Mouse (Mus musculus) CH12.LX (cell line): ENCODE measurements around the gene Camkmt. TPM values are rescaled to one million over a fixed set of nuclear protein-coding genes. Genes with fewer than 3 reads are reported as not detected.

Experiments
- DNase-seq: peaks from one replicate; pipeline ENCODE4 v3.0.0-alpha.2; 2013; ENCODE audit errors: extremely low read depth
- H3K27ac ChIP-seq: 2 replicates; pipeline ENCODE4 v1.5.1; 2012; ENCODE audit warnings: low read depth, mild to moderate bottlenecking, control low read depth, moderate library complexity; ENCODE audit not compliant: insufficient read depth
- H3K27me3 ChIP-seq: replicated peaks from 2 replicates; pipeline ENCODE3; 2012; ENCODE audit warnings: inconsistent platforms
- H3K36me3 ChIP-seq, 2 experiments: replicated peaks in 1 of 2; 2 replicates each; pipeline versions ENCODE3 to v1.6.1; 2012; ENCODE audit warnings: inconsistent platforms in 1 of 2, low read length in 1 of 2, mild to moderate bottlenecking in 1 of 2, mixed read lengths in 1 of 2, moderate library complexity in 1 of 2; ENCODE audit not compliant: control insufficient read depth in 1 of 2, insufficient read depth in 1 of 2
- H3K4me1 ChIP-seq, 2 experiments: 2 replicates each; pipeline ENCODE4 v1.6.1; 2012; ENCODE audit warnings: inconsistent platforms in 1 of 2, moderate library complexity in 1 of 2; ENCODE audit not compliant: insufficient read depth in 2 of 2, control insufficient read depth in 1 of 2
- H3K4me2 ChIP-seq: 2 replicates; pipeline ENCODE4 v1.6.1; 2012; ENCODE audit warnings: low read depth, mild to moderate bottlenecking, control low read depth; ENCODE audit not compliant: poor library complexity, insufficient read depth, severe bottlenecking
- H3K4me3 ChIP-seq, 3 experiments: fragments of 150-350 bp in 1 of 3; sonication (generic) in 1 of 3; replicated peaks in 1 of 3; 2 replicates each; pipeline versions ENCODE3 to v1.5.1; 2011 to 2012; ENCODE audit warnings: low read depth in 2 of 3, low read length in 2 of 3, mild to moderate bottlenecking in 2 of 3, moderate library complexity in 2 of 3, control low read depth in 1 of 3, improper control_type of control experiment in 1 of 3, inconsistent platforms in 1 of 3, mixed read lengths in 1 of 3; ENCODE audit not compliant: poor library complexity in 1 of 3
- H3K79me2 ChIP-seq: replicated peaks from 2 replicates; pipeline ENCODE4 v1.6.1; 2012; ENCODE audit warnings: mild to moderate bottlenecking, moderate library complexity; ENCODE audit not compliant: control insufficient read depth, poor library complexity, insufficient read depth, severe bottlenecking; ENCODE audit errors: extremely low read depth
- H3K9ac ChIP-seq: 2 replicates; pipeline ENCODE4 v1.6.1; 2012; ENCODE audit warnings: low read depth, mild to moderate bottlenecking, control low read depth, moderate library complexity; ENCODE audit not compliant: insufficient read depth
- H3K9me3 ChIP-seq: replicated peaks from 2 replicates; pipeline ENCODE3; 2012; ENCODE audit warnings: low read length, inconsistent platforms, mixed read lengths
- CTCF ChIP-seq, 2 experiments: IDR thresholded peaks in 1 of 2; conservative IDR thresholded peaks in 1 of 2; 2 replicates each; pipeline ENCODE4 v1.5.1; 2011 to 2012; ENCODE audit warnings: low read depth in 2 of 2, low read length in 2 of 2, improper control_type of control experiment in 1 of 2, inconsistent platforms in 1 of 2, mild to moderate bottlenecking in 1 of 2, moderate library complexity in 1 of 2
- ELF1 ChIP-seq: IDR thresholded peaks from 2 replicates; pipeline ENCODE4 v1.6.1; 2014; ENCODE audit warnings: low read depth, mild to moderate bottlenecking, inconsistent platforms, low read length, improper control_type of control experiment
- ETS1 ChIP-seq: conservative IDR thresholded peaks from 2 replicates; pipeline ENCODE4 v1.6.1; 2012; ENCODE audit warnings: low read depth, mild to moderate bottlenecking, inconsistent platforms, low read length, improper control_type of control experiment, moderate library complexity
- GABPA ChIP-seq: IDR thresholded peaks from 2 replicates; pipeline ENCODE4 v1.6.1; 2012; ENCODE audit warnings: low read depth, low read length, improper control_type of control experiment, inconsistent platforms; ENCODE audit not compliant: insufficient replicate concordance
- IRF4 ChIP-seq: IDR thresholded peaks from 2 replicates; pipeline ENCODE4 v1.6.1; 2014; ENCODE audit warnings: low read depth, mild to moderate bottlenecking, inconsistent platforms, low read length, improper control_type of control experiment
- MAZ ChIP-seq: IDR thresholded peaks from 2 replicates; pipeline ENCODE4 v1.6.1; 2012; ENCODE audit warnings: low read depth, mild to moderate bottlenecking, inconsistent platforms, low read length, improper control_type of control experiment, moderate library complexity
- PAX5 ChIP-seq: IDR thresholded peaks from 2 replicates; pipeline ENCODE4 v1.6.1; 2012; ENCODE audit warnings: low read length, inconsistent platforms, mixed read lengths
- POLR2AphosphoS2 ChIP-seq: IDR thresholded peaks from 2 replicates; pipeline ENCODE4 v1.6.1; 2011; ENCODE audit warnings: low read depth, low read length, improper control_type of control experiment
- RAD21 ChIP-seq: IDR thresholded peaks from 2 replicates; pipeline ENCODE4 v1.6.1; 2011; ENCODE audit warnings: low read depth, mild to moderate bottlenecking, low read length, improper control_type of control experiment, moderate library complexity
- SIN3A ChIP-seq: IDR thresholded peaks from 2 replicates; pipeline ENCODE4 v1.6.1; 2012; ENCODE audit warnings: low read length, improper control_type of control experiment, inconsistent platforms
- TBP ChIP-seq: conservative IDR thresholded peaks from 2 replicates; pipeline ENCODE4 v1.6.1; 2011; ENCODE audit warnings: low read depth, low read length, improper control_type of control experiment
- USF1 ChIP-seq: IDR thresholded peaks from 2 replicates; pipeline ENCODE4 v1.6.1; 2014; ENCODE audit warnings: low read depth, mild to moderate bottlenecking, inconsistent platforms, low read length, improper control_type of control experiment
- dilution Hi-C: fragments of 300-500 bp; cut with MboI; formaldehyde crosslinking; loops from 2 replicates; pipeline ENCODE4 v1.14.3; 2020; ENCODE audit warnings: low sequenced_read_pairs; ENCODE audit not compliant: extremely low pct_unique_long_range_greater_than_20kb, extremely low pct_ligation_motif_present
- in situ Hi-C: fragments of 300-500 bp; cut with MboI; formaldehyde crosslinking; loops from 3 replicates; pipeline ENCODE4 v1.14.3; 2019; ENCODE audit warnings: low sequenced_read_pairs, low pct_ligation_motif_present, low pct_unique_long_range_greater_than_20kb, mixed read lengths
- polyA plus RNA-seq: library from polyadenylated mRNA; unstranded; fragments of >175 nt; gene quantifications from 2 replicates; pipeline ENCODE4 v1.2.1, GENCODE M21; 2012; ENCODE audit warnings: low read depth; ENCODE audit not compliant: insufficient read length
- total RNA-seq, 2 experiments: library from RNA; depleted of rRNA; stranded (reverse); fragments of 300-350 nt in 1 of 2; fragments of >200 nt in 1 of 2; gene quantifications; 2 replicates each; pipeline ENCODE4 v1.2.3; 2012 to 2014

Camkmt gene
- total and polyA plus RNA-seq, 3 experiments, result 1.5 to 4.4 (median 1.8) TPM

GRCm38 (mm10) chr17:85279720-85280119 is 189.4 kb downstream of the Camkmt start:
- H3K9me3 ChIP-seq, result no peaks in the 10 kb centered on the region
- dilution Hi-C loops, result no loop called here
- no peak overlapping the region for H3K4me3 ChIP-seq
- in situ Hi-C loops, result no loop called here
- H3K4me1 ChIP-seq, result no peaks in the 10 kb centered on the region
- DNase-seq, result no peak
- H3K9ac ChIP-seq, result no peak overlapping the region
- TF ChIP-seq SIN3A (no peak), MAZ (no peak), PAX5 (no peak), IRF4 (no peak), TBP (no peak)
- no peak overlapping the region for H3K4me2 ChIP-seq
- H3K79me2 ChIP-seq, result no peaks in the 10 kb centered on the region
- no peak overlapping the region for H3K27ac ChIP-seq
- no peaks in the 10 kb centered on the region for H3K36me3 ChIP-seq
- no peaks in the 10 kb centered on the region for H3K27me3 ChIP-seq

DNA sequence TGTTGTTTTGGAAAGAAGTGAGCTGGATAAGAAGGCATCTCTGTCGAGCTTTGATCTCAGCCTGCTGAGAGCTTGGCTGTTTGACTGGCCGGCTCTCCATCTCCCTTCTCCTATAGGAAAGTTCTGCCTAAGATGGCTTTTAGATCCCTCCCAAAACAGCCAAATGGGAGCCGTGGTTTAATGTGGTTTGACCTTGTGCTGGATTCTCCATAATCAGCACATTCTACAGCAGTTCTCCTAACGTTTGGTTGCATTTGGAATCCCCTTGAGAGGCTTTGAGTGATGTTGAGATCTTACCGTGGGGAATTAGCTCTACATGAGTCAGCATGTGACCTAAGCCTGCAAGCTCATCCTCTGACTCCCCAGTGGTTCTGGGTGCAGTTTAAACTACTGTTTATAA is 192.1 kb downstream of the Camkmt start:
- in situ Hi-C loops (no loop called here), dilution Hi-C loops (no loop called here)
- no peaks in the 10 kb centered on the region for H3K9me3 ChIP-seq
- H3K4me3 ChIP-seq, result no peak overlapping the region
- no peaks in the 10 kb centered on the region for H3K27me3 ChIP-seq
- no peaks in the 10 kb centered on the region for H3K79me2 ChIP-seq
- no peak for TF ChIP-seq ELF1
- TF ChIP-seq USF1, result no peak
- no peak for TF ChIP-seq GABPA
- TF ChIP-seq RAD21, result no peak
- TF ChIP-seq POLR2AphosphoS2, result no peak
- no peak overlapping the region for H3K9ac ChIP-seq
- H3K36me3 ChIP-seq, result no peaks in the 10 kb centered on the region
- H3K4me1 ChIP-seq, result no peaks in the 10 kb centered on the region
- no peak for DNase-seq
- no peak overlapping the region for H3K4me2 ChIP-seq
- H3K27ac ChIP-seq, result no peak overlapping the region

- Histone ChIP-seq H3K4me2 (no peak overlapping the region), H3K4me1 (no peaks in the 10 kb centered on the region), H3K9ac (no peak overlapping the region), H3K36me3 (no peaks in the 10 kb centered on the region), H3K9me3 (peaks cover 4% of the 10 kb centered on the region), H3K27ac (no peak overlapping the region), H3K4me3 (no peak overlapping the region), H3K79me2 (no peaks in the 10 kb centered on the region), H3K27me3 (no peaks in the 10 kb centered on the region)
- in situ Hi-C loops (no loop called here), dilution Hi-C loops (no loop called here)
- TF ChIP-seq CTCF (conservative IDR thresholded peaks at IDR 0.05 in 1 of 2, IDR thresholded peaks at IDR 0.05 in 1 of 2; ENCODE audit: low read depth in 2 of 2, low read length in 2 of 2), result 0 out of 4 replicates have a peak, but pooled peaks of 1 of the 2 experiments have one; percentile 12
- TF ChIP-seq ETS1, result no peak
- no peak for DNase-seq
These were observed 200.8 kb downstream of the Camkmt start for GRCm38 (mm10) chr17:85291154-85291553.
